Mouse (Mus musculus) neural tube, embryonic 11.5 days (tissue): ENCODE results near the gene Zfp61. TPM values are rescaled to one million over a fixed set of nuclear protein-coding genes. Genes with fewer than 3 reads are reported as not detected.

Experiments
- ATAC-seq: fragments of 200-750 bp; cut with Nextera tagmentation; 2 replicates; pipeline ENCODE4 v1.8.0; 2017; ENCODE audit warnings: moderate number of reproducible peaks, mild to moderate bottlenecking, moderate TSS enrichment, moderate library complexity; ENCODE audit not compliant: insufficient read depth, low FRiP score, low TSS enrichment
- DNase-seq: peaks from one replicate; pipeline ENCODE4 v3.0.0-alpha.2; 2015; ENCODE audit warnings: low spot score
- H3K27ac ChIP-seq: fragments of 300-500 bp; sonication (generic); 2 replicates; pipeline ENCODE4 v1.5.1; 2014; ENCODE audit warnings: low read depth, mild to moderate bottlenecking, low read length
- H3K27me3 ChIP-seq: fragments of 300-500 bp; sonication (generic); 2 replicates; pipeline ENCODE4 v1.6.1; 2014; ENCODE audit warnings: mild to moderate bottlenecking, low read length, mixed read lengths; ENCODE audit not compliant: control insufficient read depth, insufficient read depth
- H3K36me3 ChIP-seq: fragments of 300-500 bp; sonication (generic); 2 replicates; pipeline ENCODE4 v1.6.1; 2014; ENCODE audit warnings: mild to moderate bottlenecking, low read length, moderate library complexity, mixed read lengths; ENCODE audit not compliant: control insufficient read depth, insufficient read depth
- H3K4me1 ChIP-seq: fragments of 300-500 bp; sonication (generic); 2 replicates; pipeline ENCODE4 v1.6.1; 2014; ENCODE audit warnings: low read length, mixed read lengths; ENCODE audit not compliant: control insufficient read depth, insufficient read depth
- H3K4me2 ChIP-seq: fragments of 300-500 bp; sonication (generic); 2 replicates; pipeline ENCODE4 v1.6.1; 2014; ENCODE audit warnings: low read depth, mild to moderate bottlenecking, moderate library complexity
- H3K4me3 ChIP-seq: fragments of 300-500 bp; sonication (generic); 2 replicates; pipeline ENCODE4 v1.5.1; 2014; ENCODE audit warnings: low read depth, low read length
- H3K9ac ChIP-seq: fragments of 300-500 bp; sonication (generic); 2 replicates; pipeline ENCODE4 v1.6.1; 2014; ENCODE audit warnings: mild to moderate bottlenecking, low read length
- H3K9me3 ChIP-seq: fragments of 300-500 bp; sonication (generic); 2 replicates; pipeline ENCODE4 v1.6.1; 2016; ENCODE audit warnings: low read length; ENCODE audit not compliant: control insufficient read depth
- WGBS: fragments of 180-500 bp; shearing (Covaris S2); extraction: QIAGEN DNeasy Blood & Tissue Kit; methylation state at CpG from one replicate; pipeline ENCODE4 v1.1.7; 2014; 5-methylcytosine and 5-hydroxymethylcytosine counted together
- polyA plus RNA-seq: library from polyadenylated mRNA; unstranded; fragments of >200 nt; fragmentation: Nextera tagmentation; extraction: Ambion mirVana; gene quantifications from 2 replicates; pipeline ENCODE4 v1.2.1, GENCODE M21; 2014

The Zfp61 gene
- 34.4 and 40.9 TPM in 2 replicates for polyA plus RNA-seq

DNA sequence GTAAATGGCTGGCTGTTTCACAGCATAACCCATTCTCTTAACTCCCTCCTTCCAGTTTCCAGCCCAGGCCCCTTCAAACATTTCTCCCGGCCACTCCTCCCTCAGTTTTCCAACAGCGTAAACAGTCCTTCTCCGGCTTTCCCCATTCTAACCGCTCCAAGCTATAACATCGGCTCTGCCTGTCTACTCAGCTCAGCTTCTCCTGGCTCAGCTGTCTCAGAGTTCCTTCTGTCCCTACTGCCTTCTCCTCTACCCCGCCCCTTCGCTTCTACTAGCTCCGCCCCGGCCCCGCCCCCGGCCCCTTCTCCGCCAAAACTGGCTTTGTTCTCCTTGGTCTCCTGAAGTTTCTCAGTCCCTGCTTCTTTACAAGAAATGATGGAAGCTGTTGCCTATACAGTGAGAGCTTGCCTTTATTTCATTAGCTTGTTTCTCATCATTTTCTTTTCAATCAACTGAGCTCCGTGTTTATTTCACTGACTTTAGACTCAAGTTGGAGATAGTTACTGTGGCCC lies at the start of gene Zfp61:
Gene Zfp61 (minus strand): TSS at position 462 of the 512 bp plus-strand sequence.
- peaks cover 9% of the 10 kb centered on the region for H3K36me3 ChIP-seq
- peak; percentile 78 for DNase-seq
- 2% methylated on average over 13 of the region's 13 CpGs for WGBS
- H3K4me1 ChIP-seq, result peaks cover 9% of the 10 kb centered on the region
- H3K27ac ChIP-seq, result 0 out of 2 replicates have a peak within 1 kb of the TSS, but pooled peaks have one; percentile 53
- H3K27me3 ChIP-seq, result no peaks in the 10 kb centered on the region
- H3K4me2 ChIP-seq, result peak within 1 kb of the TSS; percentile 90
- peak within 1 kb of the TSS; percentile 62 for H3K9ac ChIP-seq
- H3K9me3 ChIP-seq, result no peaks in the 10 kb centered on the region
- peak within 1 kb of the TSS; percentile 75 for H3K4me3 ChIP-seq
- peak; percentile 49 for ATAC-seq

- Histone ChIP-seq H3K27ac (no peak within 1 kb of the TSS), H3K4me3 (no peak within 1 kb of the TSS), H3K4me2 (no peak within 1 kb of the TSS), H3K9ac (no peak within 1 kb of the TSS), H3K36me3 (no peaks in the 10 kb centered on the region), H3K9me3 (no peaks in the 10 kb centered on the region), H3K4me1 (no peaks in the 10 kb centered on the region), H3K27me3 (no peaks in the 10 kb centered on the region)
- ATAC-seq, result no peak
- WGBS, result 47% methylated on average over 6 of the region's 6 CpGs
- DNase-seq, result no peak
Observed at GRCm38 (mm10) chr7:24348896-24349295, 47.9 kb upstream of the Zfp61 start, which contains the start of gene Lypd5. Lypd5 (plus strand) TSS chr7:24349196.

DNA sequence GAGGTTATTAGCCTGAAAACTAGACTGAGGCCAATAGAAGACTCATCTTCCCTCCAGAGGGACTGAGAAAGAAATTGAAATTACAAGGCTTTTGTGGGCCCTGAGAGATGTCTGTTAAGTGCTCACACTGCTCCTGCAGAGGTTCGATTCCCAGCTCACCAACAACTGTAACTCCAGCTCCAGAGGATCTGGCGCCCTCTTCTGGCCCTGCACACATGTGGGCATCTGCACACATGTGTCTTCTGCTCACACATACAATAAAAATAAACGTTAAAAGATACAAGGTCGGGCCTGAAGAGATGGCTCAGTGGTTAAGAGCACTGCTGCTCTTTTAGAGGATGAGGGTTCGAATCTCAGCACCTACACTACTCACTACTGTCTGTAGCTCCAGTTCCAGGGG lies 45.4 kb upstream of the Zfp61 start:
- DNase-seq (no peak), ATAC-seq (no peak)
- Histone ChIP-seq H3K27ac (no peak overlapping the region), H3K4me3 (no peak overlapping the region), H3K4me1 (no peaks in the 10 kb centered on the region), H3K27me3 (no peaks in the 10 kb centered on the region), H3K9me3 (no peaks in the 10 kb centered on the region), H3K4me2 (no peak overlapping the region), H3K9ac (no peak overlapping the region), H3K36me3 (no peaks in the 10 kb centered on the region)
- 71% methylated on average over 5 of the region's 5 CpGs for WGBS

- WGBS, result 75% methylated on average over 7 of the region's 7 CpGs
- H3K36me3 ChIP-seq, result no peaks in the 10 kb centered on the region
- no peak overlapping the region for H3K4me2 ChIP-seq
- no peak overlapping the region for H3K9ac ChIP-seq
- no peak for ATAC-seq
- no peaks in the 10 kb centered on the region for H3K4me1 ChIP-seq
- no peaks in the 10 kb centered on the region for H3K9me3 ChIP-seq
- H3K27me3 ChIP-seq, result no peaks in the 10 kb centered on the region
- no peak for DNase-seq
- H3K27ac ChIP-seq, result no peak overlapping the region
- H3K4me3 ChIP-seq, result no peak overlapping the region
Observed at GRCm38 (mm10) chr7:24343701-24344272, 42.8 kb upstream of the Zfp61 start.

DNA sequence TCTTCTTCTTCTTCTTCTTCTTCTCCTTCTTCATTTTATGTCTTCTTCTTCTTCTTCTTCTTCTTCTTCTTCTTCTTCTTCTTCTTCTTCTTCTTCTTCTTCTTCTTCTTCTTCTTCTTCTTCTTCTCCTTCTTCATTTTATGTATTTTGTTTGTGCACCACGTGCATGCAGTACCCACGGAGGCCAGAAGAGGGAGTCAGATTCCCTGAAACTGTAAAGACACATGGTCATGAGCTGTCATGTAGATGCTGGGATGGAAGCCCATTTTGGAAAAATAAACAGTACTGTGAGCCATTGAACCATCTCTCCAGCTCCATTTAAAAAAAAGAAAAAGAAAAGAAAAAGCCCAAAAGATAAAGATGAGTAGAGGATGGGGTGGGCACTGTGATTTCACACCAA lies 37.2 kb upstream of the Zfp61 start:
- Histone ChIP-seq H3K4me3 (no peak overlapping the region), H3K9ac (no peak overlapping the region), H3K27me3 (no peaks in the 10 kb centered on the region; the same call in 1 of the 2 replicates), H3K27ac (no peak overlapping the region), H3K9me3 (no peaks in the 10 kb centered on the region), H3K4me1 (no peaks in the 10 kb centered on the region), H3K36me3 (no peaks in the 10 kb centered on the region), H3K4me2 (no peak overlapping the region)
- ATAC-seq (no peak), DNase-seq (no peak)
- 54% methylated on average over 2 of the region's 2 CpGs for WGBS

DNA sequence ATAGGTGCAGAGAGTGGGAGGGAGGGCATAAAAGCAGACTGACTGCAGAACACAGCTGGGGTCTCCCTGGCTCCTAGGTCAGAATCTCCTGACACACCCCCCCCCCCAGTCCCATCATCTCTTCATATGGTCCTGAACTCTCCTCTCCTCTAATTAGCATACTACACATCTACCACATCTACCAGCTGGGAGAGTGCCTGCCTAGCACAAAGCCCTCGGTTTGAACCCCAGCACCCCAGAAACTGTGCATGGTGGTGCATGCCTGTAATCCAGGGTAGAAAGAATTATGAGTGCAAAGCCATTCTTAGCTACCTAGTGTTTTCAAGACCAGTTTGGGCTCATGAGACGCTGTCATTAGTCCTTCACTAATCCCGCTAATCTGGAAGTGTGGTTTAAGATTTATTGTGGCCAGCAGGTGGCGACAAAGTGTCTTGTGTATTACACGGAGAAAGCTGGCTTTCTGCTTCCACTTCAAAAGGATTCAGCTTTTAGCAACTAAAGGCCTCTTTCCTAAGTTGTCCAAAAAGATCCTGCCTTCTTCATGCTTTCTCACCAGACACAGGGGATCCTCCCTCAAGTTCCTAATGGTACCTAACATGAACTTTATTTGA lies 34.8 kb upstream of the Zfp61 start:
- no peak overlapping the region for H3K9ac ChIP-seq
- H3K27me3 ChIP-seq, result no peaks in the 10 kb centered on the region; the same call in 1 of the 2 replicates
- no peaks in the 10 kb centered on the region for H3K9me3 ChIP-seq
- H3K4me2 ChIP-seq, result no peak overlapping the region
- H3K27ac ChIP-seq, result no peak overlapping the region
- no peak for ATAC-seq
- WGBS, result 18% methylated on average over 5 of the region's 5 CpGs
- no peak overlapping the region for H3K4me3 ChIP-seq
- no peaks in the 10 kb centered on the region for H3K36me3 ChIP-seq
- peak; percentile 71 for DNase-seq
- no peaks in the 10 kb centered on the region for H3K4me1 ChIP-seq

DNA sequence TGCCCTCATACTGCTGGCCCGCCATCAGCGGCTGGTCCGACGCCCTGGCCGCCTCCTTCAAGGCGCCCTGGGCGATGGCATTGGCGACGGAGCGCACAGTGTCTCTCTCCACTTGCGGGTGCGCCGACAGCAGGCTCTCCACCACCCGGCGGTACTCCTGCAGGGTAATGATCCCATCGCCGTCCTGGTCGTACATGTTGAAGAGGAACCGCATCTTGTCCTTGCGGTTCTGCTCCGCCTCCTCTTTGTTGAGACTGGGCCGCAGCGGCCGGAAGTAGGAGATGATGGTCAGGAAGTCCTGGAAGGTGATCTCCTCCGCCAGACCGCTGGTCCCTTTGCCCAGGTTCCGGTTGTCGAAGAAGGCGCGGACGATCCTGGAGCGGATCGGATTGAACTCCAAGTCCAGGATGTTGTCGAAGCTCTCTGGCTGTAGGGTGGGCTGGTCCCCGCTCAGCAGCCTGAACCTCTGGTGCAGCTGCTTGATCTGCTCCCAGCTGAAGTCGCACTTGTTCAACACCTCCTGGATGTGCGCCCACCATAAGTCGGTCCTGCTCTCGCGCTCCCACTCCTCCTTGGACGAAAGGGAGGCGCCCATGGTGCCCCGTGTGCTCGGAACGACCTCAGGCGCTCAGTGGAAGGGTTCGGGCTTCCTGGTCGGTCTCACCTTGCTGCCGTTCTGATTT lies 32.4 kb upstream of the Zfp61 start, which contains the start of gene Tescl:
Gene Tescl (minus strand): TSS at position 633 of the 683 bp plus-strand sequence.
- H3K4me3 ChIP-seq, result no peak within 1 kb of the TSS
- H3K4me1 ChIP-seq, result no peaks in the 10 kb centered on the region
- H3K27me3 ChIP-seq, result no peaks in the 10 kb centered on the region; the same call in 1 of the 2 replicates
- no peak within 1 kb of the TSS for H3K9ac ChIP-seq
- H3K36me3 ChIP-seq, result no peaks in the 10 kb centered on the region
- H3K4me2 ChIP-seq, result no peak within 1 kb of the TSS
- ATAC-seq (no peak), DNase-seq (peak; percentile 18)
- H3K27ac ChIP-seq, result no peak within 1 kb of the TSS
- H3K9me3 ChIP-seq, result no peaks in the 10 kb centered on the region
- 45% methylated on average over 49 of the region's 49 CpGs for WGBS

DNA sequence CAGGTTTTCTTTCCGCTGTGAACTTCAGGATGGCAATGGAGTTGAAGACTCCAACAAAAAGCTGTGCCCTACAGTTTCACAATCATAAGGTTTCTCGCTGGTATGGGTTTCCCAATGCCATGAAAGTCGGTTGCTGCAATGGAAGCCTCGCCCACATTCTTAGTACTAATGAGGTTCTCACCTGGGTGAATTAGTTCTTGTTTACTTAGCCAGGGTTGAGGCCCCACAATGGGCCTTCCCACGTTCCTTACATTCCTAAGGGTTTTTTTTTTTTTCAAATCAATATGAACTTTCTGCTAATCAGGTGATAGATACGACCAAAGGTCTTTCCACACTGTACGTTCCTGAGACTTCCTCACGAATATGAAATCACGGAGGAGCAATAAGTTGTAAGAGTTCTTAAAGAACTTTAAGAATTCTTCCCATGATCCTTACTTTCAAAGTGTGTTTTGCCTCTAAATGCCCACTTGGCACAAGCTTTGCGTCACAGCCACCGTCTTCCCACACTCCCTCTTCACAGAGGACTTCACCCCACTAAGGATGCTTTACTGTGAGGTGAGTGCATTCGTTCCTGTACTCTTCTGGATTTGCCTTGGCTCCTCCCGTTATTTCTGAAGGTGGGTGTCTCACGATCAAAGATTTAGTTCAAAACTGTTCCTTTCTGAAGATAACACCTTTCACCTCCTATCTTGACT lies 26.4 kb upstream of the Zfp61 start:
- WGBS, result 87% methylated on average over 14 of the region's 14 CpGs
- H3K4me1 ChIP-seq, result no peaks in the 10 kb centered on the region
- H3K27me3 ChIP-seq, result no peaks in the 10 kb centered on the region
- H3K36me3 ChIP-seq, result no peaks in the 10 kb centered on the region
- H3K4me2 ChIP-seq, result no peak overlapping the region
- ATAC-seq (no peak), DNase-seq (no peak)
- H3K4me3 ChIP-seq, result no peak overlapping the region
- no peak overlapping the region for H3K27ac ChIP-seq
- H3K9me3 ChIP-seq, result no peaks in the 10 kb centered on the region
- no peak overlapping the region for H3K9ac ChIP-seq
